Mouse (Mus musculus) common myeloid progenitor, adult 5-6 weeks (primary cell): ENCODE results near the gene Tcerg1l. TPM values are rescaled to one million over a fixed set of nuclear protein-coding genes. Genes with fewer than 3 reads are reported as not detected.
A peak's percentile ranks its signal among the peaks of the same experiment; 100 is the strongest.

ENCODE experiments used
- ATAC-seq: replicated peaks from 2 replicates; pipeline ENCODE4 v1.8.0; 2016; ENCODE audit warnings: low read depth, mild to moderate bottlenecking, moderate TSS enrichment, inconsistent platforms; ENCODE audit not compliant: poor library complexity, severe bottlenecking
- total RNA-seq: library from RNA; stranded (forward); fragments of 200-1000, 187-1606 nt; gene quantifications from 2 replicates; pipeline ENCODE4 v1.2.3, GENCODE M21; 2017

Gene Tcerg1l
- total RNA-seq, 1 experiment from 2014 or later = not detected

GRCm38 (mm10) chr7:138367570-138367969 is 30.0 kb downstream of the Tcerg1l start:
- no peak for ATAC-seq

GRCm38 (mm10) chr7:138365519-138365918 is 32.0 kb downstream of the Tcerg1l start:
- ATAC-seq = no peak

GRCm38 (mm10) chr7:138357475-138357874 is 40.1 kb downstream of the Tcerg1l start:
- ATAC-seq = no peak

- ATAC-seq = no peak
Measured at GRCm38 (mm10) chr7:138356655-138357449, 40.7 kb downstream of the Tcerg1l start.

- no peak for ATAC-seq
Measured at GRCm38 (mm10) chr7:138345451-138345850, 52.1 kb downstream of the Tcerg1l start.

DNA sequence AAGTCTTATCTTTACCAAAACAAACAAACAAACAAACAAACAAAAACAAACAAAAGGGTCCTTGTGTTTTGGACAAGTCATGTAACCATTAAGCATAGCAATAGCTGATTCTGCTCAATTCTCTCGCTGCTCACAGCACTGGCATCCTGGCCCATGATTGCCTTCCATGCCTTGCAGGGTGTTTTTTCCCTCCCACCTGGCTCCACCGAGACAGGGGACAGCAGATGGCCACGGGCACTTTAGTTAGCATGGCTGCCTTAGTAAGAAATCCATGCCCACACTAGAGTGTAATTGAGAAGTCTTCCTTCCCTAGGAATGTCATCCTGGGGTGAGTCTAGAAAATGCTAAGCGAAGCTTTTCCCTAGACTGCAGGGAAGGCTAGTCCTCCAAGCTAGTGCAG is 59.1 kb downstream of the Tcerg1l start:
- no peak for ATAC-seq

DNA sequence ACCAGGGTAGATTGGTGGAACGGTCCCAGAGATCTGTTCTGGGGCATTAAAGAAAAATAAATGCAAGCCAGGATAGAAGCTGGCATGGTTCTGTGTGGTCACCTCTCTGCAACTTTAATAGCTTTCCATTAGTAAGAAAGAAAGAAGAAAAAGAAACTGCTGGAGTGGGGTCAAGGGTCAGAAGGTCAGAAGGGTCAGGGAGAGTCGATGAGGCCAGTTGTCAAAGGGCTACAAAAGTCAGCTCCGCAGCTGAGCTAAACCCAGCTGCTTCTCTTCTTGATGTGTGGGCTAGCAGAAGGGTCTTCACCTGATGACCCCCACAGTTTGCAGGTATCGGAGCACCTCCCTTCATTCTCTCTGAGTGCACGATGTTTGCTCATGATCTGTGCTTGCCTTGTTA is 59.6 kb downstream of the Tcerg1l start:
- ATAC-seq = no peak

GRCm38 (mm10) chr7:138332504-138333168 is 64.9 kb downstream of the Tcerg1l start:
- no peak for ATAC-seq

GRCm38 (mm10) chr7:138331266-138331665 is 66.3 kb downstream of the Tcerg1l start:
- no peak for ATAC-seq

- no peak for ATAC-seq
Measured at GRCm38 (mm10) chr7:138328637-138329036, 68.9 kb downstream of the Tcerg1l start.

DNA sequence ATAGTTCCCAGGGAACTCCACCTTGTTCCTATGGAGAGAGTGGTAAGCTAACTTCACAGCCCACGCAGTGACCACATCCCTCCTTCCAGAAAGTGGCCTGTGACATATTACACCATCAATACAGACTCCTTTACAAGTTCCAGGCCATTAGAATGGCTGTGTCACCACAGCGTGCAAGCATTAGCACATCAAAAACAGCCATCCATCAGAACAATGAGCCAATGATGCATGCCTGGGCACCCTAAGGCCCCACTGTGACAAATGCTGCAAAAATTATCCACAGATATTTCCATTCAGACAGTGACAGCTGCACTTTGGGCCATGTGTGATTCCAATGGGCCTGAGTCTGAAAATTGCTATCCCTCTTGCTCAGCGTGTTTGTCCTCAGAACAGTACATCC is 70.8 kb downstream of the Tcerg1l start:
- no peak for ATAC-seq

DNA sequence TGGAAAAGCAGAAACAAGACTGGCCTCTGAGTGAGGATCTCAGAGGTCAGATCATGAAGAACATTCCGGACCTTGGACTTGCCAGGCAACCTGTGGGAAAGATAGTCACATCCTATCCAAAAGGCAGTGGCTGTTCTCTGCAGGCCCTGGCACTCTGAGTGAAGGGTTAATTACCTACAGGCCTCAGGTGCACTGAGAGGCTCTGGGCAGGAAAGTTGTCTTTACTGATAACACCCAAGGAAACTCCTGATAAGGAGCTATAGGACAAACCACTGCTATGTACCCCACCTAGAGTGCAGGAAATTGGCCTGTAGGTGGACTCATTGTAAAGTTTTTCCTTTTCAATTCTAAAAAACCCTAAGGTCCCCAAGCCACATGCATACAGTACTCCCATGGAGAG is 83.8 kb downstream of the Tcerg1l start:
- no peak for ATAC-seq

DNA sequence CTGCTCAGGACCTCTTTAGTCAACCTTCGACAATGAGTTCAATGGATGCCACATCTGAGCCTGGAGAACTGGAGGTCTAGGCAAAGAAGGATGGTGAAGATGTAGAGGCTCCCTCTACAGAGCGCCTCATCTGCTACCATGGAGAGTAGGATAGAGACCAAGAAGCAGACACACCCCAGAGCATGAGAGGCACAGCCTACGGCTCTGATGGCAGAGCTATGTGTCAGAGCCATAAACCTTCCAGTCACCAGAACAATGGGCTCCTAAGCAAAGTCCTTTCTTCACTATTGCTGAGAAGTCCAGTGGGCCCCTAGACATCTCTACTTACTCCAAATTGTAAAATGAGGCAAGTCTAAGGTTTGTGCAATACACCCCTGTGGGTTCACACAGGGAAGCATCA is 91.4 kb downstream of the Tcerg1l start:
- no peak for ATAC-seq

DNA sequence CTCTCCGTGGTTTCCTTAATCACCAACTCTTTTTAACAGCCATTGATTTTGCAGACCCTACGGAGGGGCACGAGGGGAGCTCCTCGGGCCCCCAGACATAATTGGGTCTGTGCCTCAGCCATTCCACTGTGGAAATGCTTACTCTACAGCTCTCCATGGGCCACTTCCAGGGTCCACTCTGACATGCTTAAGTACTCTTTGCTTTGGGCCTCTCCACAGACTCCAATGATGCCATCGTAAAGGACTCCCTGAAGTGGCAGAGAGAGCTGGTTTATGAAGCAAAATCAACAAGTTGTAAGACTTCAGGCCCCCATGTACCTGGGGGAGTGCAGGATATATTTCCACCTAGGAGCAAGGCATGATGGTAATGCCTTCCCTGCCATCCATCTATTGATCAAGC is 112.7 kb downstream of the Tcerg1l start:
- ATAC-seq = no peak

DNA sequence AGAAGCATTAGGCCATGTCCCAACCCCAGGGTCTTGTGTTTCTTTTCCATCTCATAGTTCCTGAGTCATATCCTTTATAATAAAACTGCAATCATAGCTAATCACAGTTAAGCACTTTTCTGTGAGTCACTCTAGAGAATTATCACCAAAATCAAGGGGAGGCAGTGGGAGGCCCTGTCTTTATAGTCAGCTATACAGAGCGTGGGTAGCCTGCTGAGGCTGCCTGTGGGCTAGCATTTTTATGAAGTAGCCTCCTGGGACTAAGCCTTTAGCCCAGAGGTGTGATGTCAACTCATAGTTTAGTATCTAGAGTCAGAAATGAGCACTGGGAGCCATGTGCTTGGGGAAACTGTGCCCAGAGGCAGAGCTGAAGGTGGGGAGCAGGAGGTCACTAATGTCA is 122.3 kb downstream of the Tcerg1l start:
- no peak for ATAC-seq

GRCm38 (mm10) chr7:138271328-138271727 is 126.2 kb downstream of the Tcerg1l start:
- no peak for ATAC-seq

GRCm38 (mm10) chr7:138269386-138269785 is 128.1 kb downstream of the Tcerg1l start:
- no peak for ATAC-seq

GRCm38 (mm10) chr7:138267976-138268646 is 129.4 kb downstream of the Tcerg1l start:
- no peak for ATAC-seq

- no peak for ATAC-seq
Measured at GRCm38 (mm10) chr7:138248612-138249011, 148.9 kb downstream of the Tcerg1l start.

- peak; percentile 87 for ATAC-seq
Measured at GRCm38 (mm10) chr7:138248176-138248575, 149.4 kb downstream of the Tcerg1l start.

- peak; percentile 64 for ATAC-seq
Measured at GRCm38 (mm10) chr7:138246684-138247083, 150.8 kb downstream of the Tcerg1l start.
